Mouse (Mus musculus) inflammation-experienced regulatory T-cells, adult 16 weeks (primary cell): Measurements from ENCODE around the gene Mthfd1. TPM values are rescaled to one million over a fixed set of nuclear protein-coding genes. Genes with fewer than 3 reads are reported as not detected.

Experiments used
- polyA plus RNA-seq: library from polyadenylated mRNA; unstranded; fragments of 100-300 nt; shearing (Covaris generic); gene quantifications from one replicate; pipeline ENCODE4 v1.2.1, GENCODE M21; 2017

Mthfd1 gene
- 63.5 TPM for polyA plus RNA-seq

GRCm38 (mm10) chr12:76254725-76255498 is at the start of gene Mthfd1:
TSS of gene Mthfd1 (plus strand) at chr12:76255298.

GRCm38 (mm10) chr12:76246646-76247045 is 8.5 kb upstream of the Mthfd1 start, which contains the start of gene Tex21:
TSS of gene Tex21 (minus strand) at chr12:76246746.

GRCm38 (mm10) chr12:76324679-76325431 is 69.8 kb downstream of the Mthfd1 start, which contains the start of gene Akap5:
TSS of gene Akap5 (plus strand) at chr12:76324891.

Other genes with a start within 250 kb of the Mthfd1 start
- gene Esr2, start 78.0 kb upstream of the Mthfd1 start, polyA plus RNA-seq, result not detected
- not detected for gene Tex21, start 8.6 kb upstream of the Mthfd1 start, polyA plus RNA-seq
- 1.7 TPM for gene Akap5, start 69.6 kb downstream of the Mthfd1 start, polyA plus RNA-seq
- gene Zbtb25, start 114.3 kb downstream of the Mthfd1 start, polyA plus RNA-seq, result 15.3 TPM
- gene Zbtb1, start 115.0 kb downstream of the Mthfd1 start, polyA plus RNA-seq, result 22.8 TPM
- gene Hspa2, start 148.9 kb downstream of the Mthfd1 start, polyA plus RNA-seq, result 4.8 TPM
- gene Ppp1r36, start 162.2 kb downstream of the Mthfd1 start, polyA plus RNA-seq, result not detected